Comparison of ENCODE assay signal across 14 mouse cellular contexts in genomic region chr10:96231309-96231708, GRCm38 (mm10).
"Had no signal": no experiment of that assay in that cellular context is flagged by ENCODE, and none has a peak within 500 bp of the region (broad histone marks: within the 10 kb centered on the region; RNA-seq: fewer than 3 reads in every experiment).

No protein-coding gene starts in this region.

- H3K9ac ChIP-seq: kidney, embryonic 15.5 days; liver, embryonic 14.5 days; lung, embryonic 15.5 days; midbrain, embryonic 15.5 days; stomach, embryonic 15.5 days had no signal

- H3K4me1 ChIP-seq: lung, embryonic 15.5 days; midbrain, embryonic 15.5 days had no signal

- H3K4me3 ChIP-seq: kidney, embryonic 15.5 days; limb, embryonic 10.5 days; lung, embryonic 15.5 days; megakaryocyte, embryonic 14.5 days; midbrain, embryonic 15.5 days; stomach, embryonic 15.5 days had no signal

- H3K27ac ChIP-seq: limb, embryonic 10.5 days; liver, embryonic 14.5 days; lung, embryonic 15.5 days; macrophage; midbrain, embryonic 15.5 days; stomach, embryonic 15.5 days had no signal

- H3K4me2 ChIP-seq: kidney, embryonic 15.5 days; lung, embryonic 15.5 days; midbrain, embryonic 11.5 days; midbrain, embryonic 15.5 days; stomach, embryonic 15.5 days had no signal

- DNase-seq: kidney, postnatal 14 days; lung, postnatal 14 days; right cerebral cortex, postnatal 14 days; thymus, adult 2 months; thymus, postnatal 25 days had no signal

- H3K9me3 ChIP-seq: kidney, embryonic 15.5 days; limb, embryonic 10.5 days; lung, embryonic 15.5 days; midbrain, embryonic 15.5 days; stomach, embryonic 15.5 days had no signal

- ATAC-seq: midbrain, embryonic 15.5 days had no signal

- H3K36me3 ChIP-seq: kidney, embryonic 15.5 days; limb, embryonic 10.5 days; lung, embryonic 15.5 days; midbrain, embryonic 15.5 days; stomach, embryonic 15.5 days had no signal

- H3K27me3 ChIP-seq: kidney, embryonic 15.5 days; lung, embryonic 15.5 days; megakaryocyte, embryonic 14.5 days; midbrain, embryonic 15.5 days; stomach, embryonic 15.5 days had no signal
